Mouse (Mus musculus) forebrain, embryonic 16.5 days (tissue): Measurements from ENCODE around the gene Tprgl. TPM values are rescaled to one million over a fixed set of nuclear protein-coding genes. Genes with fewer than 3 reads are reported as not detected.

Experiments used
- ATAC-seq: fragments of 200-750 bp; cut with Nextera tagmentation; 2 replicates; pipeline ENCODE4 v1.8.0; 2017; ENCODE audit warnings: mild to moderate bottlenecking, moderate library complexity
- H3K27ac ChIP-seq: fragments of 300-500 bp; sonication (generic); 2 replicates; pipeline ENCODE4 v1.5.1; 2014; ENCODE audit warnings: low read length, control low read depth
- H3K27me3 ChIP-seq: fragments of 300-500 bp; sonication (generic); replicated peaks from 2 replicates; pipeline ENCODE4 v1.6.1; 2014; ENCODE audit warnings: low read length; ENCODE audit not compliant: control insufficient read depth, insufficient read depth
- H3K36me3 ChIP-seq: fragments of 300-500 bp; sonication (generic); 2 replicates; pipeline ENCODE4 v1.6.1; 2014; ENCODE audit not compliant: control insufficient read depth, insufficient read depth
- H3K4me1 ChIP-seq: fragments of 300-500 bp; sonication (generic); replicated peaks from 2 replicates; pipeline ENCODE4 v1.6.1; 2014; ENCODE audit warnings: low read length; ENCODE audit not compliant: control insufficient read depth, insufficient read depth
- H3K4me2 ChIP-seq: fragments of 300-500 bp; sonication (generic); 2 replicates; pipeline ENCODE4 v1.6.1; 2014; ENCODE audit warnings: mild to moderate bottlenecking, low read length, control low read depth
- H3K4me3 ChIP-seq: fragments of 300-500 bp; sonication (generic); replicated peaks from 2 replicates; pipeline ENCODE4 v1.5.1; 2014; ENCODE audit warnings: mild to moderate bottlenecking, low read length, control low read depth
- H3K9ac ChIP-seq: fragments of 300-500 bp; sonication (generic); replicated peaks from 2 replicates; pipeline ENCODE4 v1.6.1; 2014; ENCODE audit warnings: low read depth, low read length, control low read depth
- H3K9me3 ChIP-seq: fragments of 300-500 bp; sonication (generic); 2 replicates; pipeline ENCODE4 v1.6.1; 2016; ENCODE audit warnings: low read length; ENCODE audit not compliant: control insufficient read depth
- WGBS: fragments of 180-500 bp; shearing (Covaris S2); extraction: QIAGEN DNeasy Blood & Tissue Kit; methylation state at CpG from one replicate; pipeline ENCODE4 v1.1.7; 2014; 5-methylcytosine and 5-hydroxymethylcytosine counted together
- polyA plus RNA-seq: library from polyadenylated mRNA; unstranded; fragments of >200 nt; fragmentation: Nextera tagmentation; extraction: Ambion mirVana; gene quantifications from 2 replicates; pipeline ENCODE4 v1.2.1, GENCODE M21; 2015

Gene Tprgl
- polyA plus RNA-seq, 1 experiment from 2014 or later, result 174 TPM

GRCm38 (mm10) chr4:154170021-154170420 lies 9.6 kb upstream of the Tprgl start:
- Histone ChIP-seq H3K27me3 (peaks cover 22% of the 10 kb centered on the region), H3K9ac (no peak overlapping the region; the same call in 1 of the 2 replicates), H3K36me3 (no peaks in the 10 kb centered on the region), H3K4me2 (peak overlapping the region; percentile 99), H3K9me3 (no peaks in the 10 kb centered on the region), H3K27ac (no peak overlapping the region), H3K4me3 (peak overlapping the region; percentile 63), H3K4me1 (peaks cover 21% of the 10 kb centered on the region)
- WGBS, result 1% methylated on average over 15 of the region's 15 CpGs
- ATAC-seq, result peak; percentile 9; the same call in 1 of the 2 replicates

GRCm38 (mm10) chr4:154167053-154167452 lies 6.6 kb upstream of the Tprgl start:
- WGBS, result 26% methylated on average over 5 of the region's 5 CpGs

GRCm38 (mm10) chr4:154163296-154163695 lies 2.8 kb upstream of the Tprgl start:
- Histone ChIP-seq H3K36me3 (0 out of 2 replicates have a peak, but pooled peaks cover under 1% of the 10 kb centered on the region), H3K9me3 (no peaks in the 10 kb centered on the region), H3K27me3 (no peaks in the 10 kb centered on the region), H3K4me2 (no peak overlapping the region), H3K4me1 (peaks cover 20% of the 10 kb centered on the region), H3K9ac (no peak overlapping the region), H3K4me3 (no peak overlapping the region), H3K27ac (no peak overlapping the region)
- 9% methylated on average over 7 of the region's 7 CpGs for WGBS
- no peak for ATAC-seq

More at GRCm38 (mm10) chr4:154167053-154167452, 6.6 kb upstream of the Tprgl start:
- Histone ChIP-seq H3K27me3 (peaks cover 22% of the 10 kb centered on the region), H3K9ac (no peak overlapping the region), H3K4me1 (peaks cover 21% of the 10 kb centered on the region), H3K36me3 (no peaks in the 10 kb centered on the region), H3K27ac (no peak overlapping the region), H3K4me2 (no peak overlapping the region), H3K4me3 (no peak overlapping the region), H3K9me3 (no peaks in the 10 kb centered on the region)
- ATAC-seq, result no peak

- peak overlapping the region; percentile 91 for H3K4me3 ChIP-seq
- peak overlapping the region; percentile 86 for H3K4me2 ChIP-seq
- ATAC-seq, result peak; percentile 51
- 2% methylated on average over 46 of the region's 47 CpGs for WGBS
- no peaks in the 10 kb centered on the region for H3K9me3 ChIP-seq
- peaks cover 17% of the 10 kb centered on the region for H3K36me3 ChIP-seq
- H3K4me1 ChIP-seq, result peaks cover 18% of the 10 kb centered on the region
- no peaks in the 10 kb centered on the region for H3K27me3 ChIP-seq
- peak overlapping the region; percentile 81 for H3K9ac ChIP-seq
- H3K27ac ChIP-seq, result peak overlapping the region; percentile 37; the same call in 1 of the 2 replicates
These were observed 417 bp downstream of the Tprgl start for GRCm38 (mm10) chr4:154159961-154160537.

- no peak overlapping the region for H3K4me3 ChIP-seq
- H3K9me3 ChIP-seq, result no peaks in the 10 kb centered on the region
- H3K27me3 ChIP-seq, result no peaks in the 10 kb centered on the region
- H3K4me2 ChIP-seq, result peak overlapping the region; percentile 86; the same call in 1 of the 2 replicates
- H3K36me3 ChIP-seq, result peaks cover 17% of the 10 kb centered on the region
- H3K9ac ChIP-seq, result no peak overlapping the region
- WGBS, result 13% methylated on average over 6 of the region's 6 CpGs
- no peak overlapping the region for H3K27ac ChIP-seq
- 0 out of 2 replicates have a peak, but pooled peaks have one; percentile 0 for ATAC-seq
- H3K4me1 ChIP-seq, result peaks cover 18% of the 10 kb centered on the region
These were observed 1.5 kb downstream of the Tprgl start for GRCm38 (mm10) chr4:154159002-154159401.

GRCm38 (mm10) chr4:154157970-154158662 lies 2.4 kb downstream of the Tprgl start:
- H3K36me3 ChIP-seq, result peaks cover 19% of the 10 kb centered on the region
- H3K27ac ChIP-seq, result no peak overlapping the region
- H3K4me2 ChIP-seq, result no peak overlapping the region
- no peaks in the 10 kb centered on the region for H3K9me3 ChIP-seq
- H3K9ac ChIP-seq, result no peak overlapping the region
- H3K4me1 ChIP-seq, result peaks cover 18% of the 10 kb centered on the region
- no peak for ATAC-seq
- WGBS, result 94% methylated on average over 14 of the region's 14 CpGs
- H3K27me3 ChIP-seq, result no peaks in the 10 kb centered on the region
- no peak overlapping the region for H3K4me3 ChIP-seq

GRCm38 (mm10) chr4:154156050-154156449 lies 4.4 kb downstream of the Tprgl start:
- 79% methylated on average over 7 of the region's 7 CpGs for WGBS
- no peak overlapping the region for H3K4me2 ChIP-seq
- H3K9me3 ChIP-seq, result no peaks in the 10 kb centered on the region
- H3K27me3 ChIP-seq, result no peaks in the 10 kb centered on the region
- H3K27ac ChIP-seq, result no peak overlapping the region
- H3K4me3 ChIP-seq, result no peak overlapping the region
- H3K4me1 ChIP-seq, result peaks cover 12% of the 10 kb centered on the region
- no peak overlapping the region for H3K9ac ChIP-seq
- ATAC-seq, result no peak
- H3K36me3 ChIP-seq, result peaks cover 26% of the 10 kb centered on the region

- no peak for ATAC-seq
- Histone ChIP-seq H3K27me3 (no peaks in the 10 kb centered on the region), H3K9me3 (no peaks in the 10 kb centered on the region), H3K9ac (no peak overlapping the region), H3K4me1 (peaks cover 3% of the 10 kb centered on the region), H3K27ac (no peak overlapping the region), H3K4me2 (no peak overlapping the region), H3K4me3 (no peak overlapping the region), H3K36me3 (peaks cover 26% of the 10 kb centered on the region)
- WGBS, result 80% methylated on average over 11 of the region's 11 CpGs
These were observed 6.4 kb downstream of the Tprgl start for GRCm38 (mm10) chr4:154154104-154154503.

GRCm38 (mm10) chr4:154146342-154146741 lies 14.1 kb downstream of the Tprgl start:
- Histone ChIP-seq H3K9me3 (no peaks in the 10 kb centered on the region), H3K9ac (no peak overlapping the region), H3K27ac (no peak overlapping the region), H3K36me3 (no peaks in the 10 kb centered on the region), H3K4me2 (no peak overlapping the region), H3K4me1 (peaks cover 14% of the 10 kb centered on the region), H3K27me3 (peaks cover 5% of the 10 kb centered on the region), H3K4me3 (no peak overlapping the region)
- no peak for ATAC-seq
- 87% methylated on average over 10 of the region's 10 CpGs for WGBS
